Mouse (Mus musculus) Patski (cell line): Measurements from ENCODE around the gene Cmip. TPM values are rescaled to one million over a fixed set of nuclear protein-coding genes. Genes with fewer than 3 reads are reported as not detected.
A peak's percentile ranks its signal among the peaks of the same experiment; 100 is the strongest.

Experiments
- ATAC-seq: fragments of 100-300 bp; one replicate; pipeline ENCODE4 v1.8.0; 2021
- CTCF ChIA-PET: fragments of 350-600 bp; sonication (Branson Sonifier 250); formaldehyde crosslinking; loops from one replicate; lab custom pipeline; 2022; ENCODE audit warnings: inconsistent platforms; lab: Charles Lee
- POLR2A ChIA-PET: fragments of 350-600 bp; sonication (Branson Sonifier 250); formaldehyde crosslinking; loops from one replicate; lab custom pipeline; 2022; ENCODE audit warnings: antibody characterized with exemption, inconsistent platforms; lab: Charles Lee
- DNase-seq: peaks from one replicate; pipeline ENCODE4 v3.0.0-alpha.2; 2011; ENCODE audit warnings: low read depth, low spot score
- H3K27me3 ChIP-seq: fragments of 371-371 bp; one replicate; pipeline ENCODE4 v1.5.1; 2021
- CTCF ChIP-seq: fragments of 100-300 bp; IDR thresholded peaks from one replicate; pipeline ENCODE4 v1.5.1; 2021
- in situ Hi-C: fragments of 300-500 bp; cut with MboI; formaldehyde crosslinking; loops from 3 replicates; pipeline ENCODE4 v1.11.1; 2018; ENCODE audit warnings: low pct_unique_long_range_greater_than_20kb, mixed read lengths
- polyA plus RNA-seq: library from polyadenylated mRNA; unstranded; gene quantifications from one replicate; pipeline ENCODE4 v1.2.3, GENCODE M21; 2021

Cmip gene
- polyA plus RNA-seq, 1 experiment from 2014 or later = 63.6 TPM

GRCm38 (mm10) chr8:117446344-117446997 lies 189.6 kb downstream of the Cmip start:
- ATAC-seq (no peak), DNase-seq (no peak)
- in situ Hi-C loops = no loop called here
- H3K27me3 ChIP-seq = no peaks in the 10 kb centered on the region
- ChIA-PET CTCF (interaction anchor here (1.0 to 1.1 kb wide), 2 partner anchors 55 to 233 kb away, joined by 3 read pairs; no protein-coding TSS in a partner anchor), POLR2A (interaction anchor here (0.6 kb wide), 1 partner anchor 8 kb away, joined by 3 read pairs; no protein-coding TSS in a partner anchor)
- TF ChIP-seq CTCF = no peak

GRCm38 (mm10) chr8:117451072-117451471 lies 194.2 kb downstream of the Cmip start:
- DNase-seq (no peak), ATAC-seq (no peak)
- no peak for TF ChIP-seq CTCF
- no peaks in the 10 kb centered on the region for H3K27me3 ChIP-seq
- CTCF ChIA-PET = no interaction called here
- in situ Hi-C loops = no loop called here
- POLR2A ChIA-PET = interaction anchor here (0.9 kb wide), 1 partner anchor 11 kb away, joined by 4 read pairs; no protein-coding TSS in a partner anchor

DNA sequence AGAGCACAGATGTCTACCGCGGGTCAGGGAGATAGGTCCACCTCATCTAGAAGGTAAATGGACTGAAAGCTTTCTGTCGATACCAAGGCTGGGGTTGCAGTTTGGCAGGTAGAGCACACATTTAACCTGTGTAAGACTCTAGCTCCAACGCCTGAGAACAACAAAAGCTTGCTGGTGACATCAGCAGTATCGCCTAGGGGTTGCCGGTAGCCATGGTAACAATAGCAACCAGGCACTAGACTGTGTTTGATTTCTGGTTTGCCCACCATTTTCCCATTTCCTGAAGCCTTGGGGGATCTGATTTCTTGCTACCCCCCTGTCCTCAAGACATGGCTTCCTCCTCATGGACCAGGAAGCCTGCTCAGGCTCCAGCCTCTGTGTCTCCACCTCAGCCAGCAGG lies 197.1 kb downstream of the Cmip start:
- no peak for DNase-seq
- ATAC-seq = no peak
- ChIA-PET CTCF (interaction anchor here (0.9 to 2.0 kb wide), 2 partner anchors 8 to 9 kb away, joined by 3 to 4 read pairs; no protein-coding TSS in a partner anchor), POLR2A (interaction anchor here (0.9 kb wide), 1 partner anchor 57 kb away, joined by 3 read pairs; no protein-coding TSS in a partner anchor)
- no peak for TF ChIP-seq CTCF
- H3K27me3 ChIP-seq = no peaks in the 10 kb centered on the region
- in situ Hi-C loops = no loop called here

DNA sequence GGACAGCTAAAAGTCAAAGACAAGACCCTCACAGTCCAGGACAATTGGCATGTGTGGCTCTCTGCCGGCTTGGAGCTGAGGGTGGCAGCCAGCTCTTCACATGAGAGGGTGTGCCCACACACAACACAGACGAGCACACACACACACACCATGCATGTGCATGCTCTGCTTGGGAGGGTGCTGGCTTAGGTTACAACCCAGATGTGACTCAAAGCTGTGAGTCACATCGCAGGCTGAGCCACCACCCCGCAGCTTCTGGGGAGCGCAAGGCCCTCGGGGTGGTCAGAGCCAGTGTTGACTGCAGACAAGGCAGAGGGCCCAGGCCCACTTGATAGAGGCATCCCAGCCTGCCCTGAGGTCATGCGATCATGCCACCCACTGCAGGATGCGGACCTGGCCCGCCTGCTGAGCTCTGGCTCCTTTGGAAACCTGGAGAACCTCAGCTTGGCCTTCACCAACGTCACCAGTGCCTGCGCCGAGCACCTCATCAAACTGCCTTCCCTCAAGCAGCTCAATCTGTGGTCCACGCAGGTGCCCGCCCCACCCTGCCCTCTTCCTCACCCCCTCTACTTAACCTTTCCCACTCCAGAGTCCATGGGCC lies 197.8 kb downstream of the Cmip start:
- no peaks in the 10 kb centered on the region for H3K27me3 ChIP-seq
- ATAC-seq (peak; percentile 83), DNase-seq (peak; percentile 35)
- in situ Hi-C loops = loop anchor here (5.0 kb wide), 1 partner anchor 67 kb away; no protein-coding TSS in a partner anchor
- CTCF ChIA-PET = no interaction called here
- TF ChIP-seq CTCF = no peak
- POLR2A ChIA-PET = interaction anchor here (0.9 kb wide), 2 partner anchors 9 to 57 kb away, joined by 3 read pairs; no protein-coding TSS in a partner anchor

GRCm38 (mm10) chr8:117455701-117456100 lies 198.8 kb downstream of the Cmip start:
- ATAC-seq = no peak
- CTCF ChIA-PET = no interaction called here
- H3K27me3 ChIP-seq = no peaks in the 10 kb centered on the region
- TF ChIP-seq CTCF = no peak
- in situ Hi-C loops = loop anchor here (5.0 kb wide), 1 partner anchor 68 kb away; no protein-coding TSS in a partner anchor
- no peak for DNase-seq
- POLR2A ChIA-PET = no interaction called here

DNA sequence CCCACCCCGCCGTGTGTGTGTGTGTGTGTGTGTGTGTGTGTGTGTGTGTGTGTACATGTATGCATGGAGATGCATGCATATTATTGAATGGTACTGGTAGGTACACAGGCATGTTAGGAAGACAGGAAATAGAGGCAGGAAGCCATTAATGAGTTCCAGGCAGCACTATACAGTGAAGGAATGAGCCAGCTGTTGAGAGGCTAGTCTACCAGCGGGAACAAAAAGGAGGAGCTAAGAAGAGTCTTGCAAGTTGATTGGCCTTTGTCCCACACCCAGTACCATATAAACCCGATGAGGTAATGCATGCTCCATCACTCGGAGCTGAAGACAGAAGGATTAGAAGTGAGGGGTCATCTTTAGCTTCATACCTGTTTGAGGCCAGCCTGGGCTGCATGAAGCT lies 201.6 kb downstream of the Cmip start:
- in situ Hi-C loops = loop anchor here (5.0 kb wide), 1 partner anchor 71 kb away; no protein-coding TSS in a partner anchor
- no peak for ATAC-seq
- DNase-seq = no peak
- no peak for TF ChIP-seq CTCF
- POLR2A ChIA-PET = no interaction called here
- CTCF ChIA-PET = interaction anchor here (1.4 kb wide), 1 partner anchor 234 kb away, joined by 4 read pairs; no protein-coding TSS in a partner anchor
- no peaks in the 10 kb centered on the region for H3K27me3 ChIP-seq

- in situ Hi-C loops = no loop called here
- DNase-seq (peak; percentile 46), ATAC-seq (peak; percentile 63)
- ChIA-PET POLR2A (no interaction called here), CTCF (interaction anchor here (0.7 to 3.3 kb wide), 8 partner anchors 10 to 355 kb away, joined by 3 to 22 read pairs (median 4); no protein-coding TSS in a partner anchor)
- H3K27me3 ChIP-seq = no peaks in the 10 kb centered on the region
- no peak for TF ChIP-seq CTCF
These were observed 205.9 kb downstream of the Cmip start for GRCm38 (mm10) chr8:117462701-117463284.

GRCm38 (mm10) chr8:117464525-117464924 lies 207.7 kb downstream of the Cmip start:
- peak; percentile 75 for TF ChIP-seq CTCF
- DNase-seq = no peak
- in situ Hi-C loops = no loop called here
- no peaks in the 10 kb centered on the region for H3K27me3 ChIP-seq
- ATAC-seq = no peak
- CTCF ChIA-PET = interaction anchor here (0.9 to 3.3 kb wide), 2 partner anchors 240 to 357 kb away, joined by 3 to 22 read pairs; no protein-coding TSS in a partner anchor
- POLR2A ChIA-PET = interaction anchor here (0.6 to 1.2 kb wide), 2 partner anchors 239 to 302 kb away, joined by 3 to 4 read pairs; no protein-coding TSS in a partner anchor

GRCm38 (mm10) chr8:117465250-117465649 lies 208.4 kb downstream of the Cmip start:
- ChIA-PET CTCF (interaction anchor here (3.3 kb wide), 1 partner anchor 241 kb away, joined by 22 read pairs; no protein-coding TSS in a partner anchor), POLR2A (no interaction called here)
- no peak for DNase-seq
- in situ Hi-C loops = no loop called here
- ATAC-seq = peak; percentile 20
- H3K27me3 ChIP-seq = no peaks in the 10 kb centered on the region
- TF ChIP-seq CTCF = peak; percentile 83

DNA sequence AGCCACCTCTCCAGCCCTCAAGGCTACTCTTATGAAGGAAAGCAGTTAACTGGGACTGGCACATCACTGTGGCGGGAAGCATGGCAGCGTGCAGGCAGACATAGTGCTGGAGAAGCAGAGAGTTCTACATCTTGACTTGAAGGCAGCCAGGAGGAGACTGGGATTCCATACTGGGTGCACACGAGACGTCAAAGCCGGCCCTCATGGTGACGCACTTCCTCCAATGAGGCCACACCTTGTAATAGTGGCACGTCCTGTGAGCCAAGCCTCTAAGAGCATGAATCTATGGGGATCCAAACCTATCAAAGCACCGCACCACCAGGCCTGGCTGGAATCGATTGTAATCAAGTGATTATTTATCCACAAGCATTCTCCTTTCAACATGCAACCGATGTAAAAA lies 210.6 kb downstream of the Cmip start:
- in situ Hi-C loops = no loop called here
- ATAC-seq = no peak
- TF ChIP-seq CTCF = no peak
- no peak for DNase-seq
- POLR2A ChIA-PET = no interaction called here
- CTCF ChIA-PET = interaction anchor here (2.4 kb wide), 1 partner anchor 360 kb away, joined by 6 read pairs; no protein-coding TSS in a partner anchor
- H3K27me3 ChIP-seq = no peaks in the 10 kb centered on the region
